Mouse (Mus musculus): ENCODE measurements at regions not wholly inside any gene's neighbourhood (a gene's known extent, or its start where the extent isn't known, plus 50 kb on each side); places are given as distances from the start of the nearest gene placed in this dataset.

DNA sequence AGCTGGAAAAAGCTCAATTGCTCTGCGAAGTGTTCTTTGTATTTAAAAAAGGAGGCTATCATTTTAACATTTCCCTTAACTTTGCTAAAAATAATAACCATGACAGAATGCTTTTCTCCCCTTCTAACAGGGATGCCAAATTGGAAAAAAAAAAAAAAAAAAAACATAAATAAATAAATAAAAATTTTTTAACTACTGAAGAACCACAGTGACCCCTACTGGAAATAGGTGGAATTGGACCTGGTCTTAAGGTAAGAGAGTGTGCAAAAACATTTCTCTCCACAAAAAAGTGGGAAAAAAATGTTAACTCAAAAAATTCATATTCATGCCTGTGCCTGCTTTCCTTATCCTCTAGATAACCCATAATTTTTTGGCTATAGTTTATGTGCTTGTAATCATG, 369.8 kb downstream of the Atp23 start:
- TF ChIP-seq POLR2A (IDR thresholded peaks at IDR 0.05; ENCODE audit: insufficient read depth, low read depth, low read length) (no peak), CTCF (IDR thresholded peaks at IDR 0.05; ENCODE audit: insufficient read depth, low read depth, low read length) (no peak)
- no peaks in the 10 kb centered on the region for H3K4me1 ChIP-seq (ENCODE audit: control insufficient read depth, insufficient read depth, low read length)
- no peak overlapping the region for H3K27ac ChIP-seq (ENCODE audit: insufficient read depth, low read depth, low read length)
- 7% methylated on average over 1 of the region's 1 CpGs for WGBS
- no peak overlapping the region for H3K4me3 ChIP-seq (ENCODE audit: insufficient read depth, low read depth, low read length)

- WGBS: 95% methylated on average over 2 of the region's 2 CpGs
- Histone ChIP-seq H3K4me1 (ENCODE audit: control insufficient read depth, insufficient read depth, low read length) (peaks cover 3% of the 10 kb centered on the region), H3K4me3 (ENCODE audit: insufficient read depth, low read depth, low read length) (no peak overlapping the region), H3K27ac (ENCODE audit: insufficient read depth, low read depth, low read length) (no peak overlapping the region)
- TF ChIP-seq POLR2A (IDR thresholded peaks at IDR 0.05; ENCODE audit: insufficient read depth, low read depth, low read length) (no peak), CTCF (IDR thresholded peaks at IDR 0.05; ENCODE audit: insufficient read depth, low read depth, low read length) (no peak)
Measured at GRCm38 (mm10) chr10:126528801-126529200, 372.4 kb downstream of the Atp23 start.

DNA sequence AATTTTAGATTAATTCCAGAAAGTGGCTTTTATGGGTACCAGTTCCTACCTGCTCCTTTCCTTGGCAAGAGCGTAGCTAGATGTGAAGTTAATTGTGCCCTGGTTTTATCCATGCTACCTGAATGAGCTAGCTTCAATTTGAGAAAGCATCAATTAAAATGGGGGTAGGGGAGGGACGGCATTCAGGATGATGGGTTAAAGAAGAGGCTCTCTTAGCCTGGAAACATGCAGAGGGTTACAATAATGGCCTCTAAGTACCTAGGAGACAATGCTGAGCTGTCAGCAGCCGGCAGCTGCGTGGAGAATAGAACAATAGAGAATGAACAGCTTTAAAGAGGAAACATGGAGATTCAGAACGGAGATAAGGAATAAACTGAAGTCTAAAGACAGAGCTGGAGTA, 375.0 kb downstream of the Atp23 start:
- no peak overlapping the region for H3K4me3 ChIP-seq (ENCODE audit: insufficient read depth, low read depth, low read length)
- TF ChIP-seq POLR2A (IDR thresholded peaks at IDR 0.05; ENCODE audit: insufficient read depth, low read depth, low read length): no peak
- TF ChIP-seq CTCF (IDR thresholded peaks at IDR 0.05; ENCODE audit: insufficient read depth, low read depth, low read length): no peak
- no peak overlapping the region for H3K27ac ChIP-seq (ENCODE audit: insufficient read depth, low read depth, low read length)
- peaks cover 6% of the 10 kb centered on the region for H3K4me1 ChIP-seq (ENCODE audit: control insufficient read depth, insufficient read depth, low read length)
- 24% methylated on average over 5 of the region's 5 CpGs for WGBS

- no peak overlapping the region for H3K4me3 ChIP-seq (ENCODE audit: insufficient read depth, low read depth, low read length)
- H3K27ac ChIP-seq (ENCODE audit: insufficient read depth, low read depth, low read length): no peak overlapping the region
- peaks cover 8% of the 10 kb centered on the region for H3K4me1 ChIP-seq (ENCODE audit: control insufficient read depth, insufficient read depth, low read length)
- 26% methylated on average over 7 of the region's 7 CpGs for WGBS
- TF ChIP-seq CTCF (IDR thresholded peaks at IDR 0.05; ENCODE audit: insufficient read depth, low read depth, low read length) (no peak), POLR2A (IDR thresholded peaks at IDR 0.05; ENCODE audit: insufficient read depth, low read depth, low read length) (no peak)
Measured at GRCm38 (mm10) chr10:126521836-126522815, 379.0 kb downstream of the Atp23 start.

DNA sequence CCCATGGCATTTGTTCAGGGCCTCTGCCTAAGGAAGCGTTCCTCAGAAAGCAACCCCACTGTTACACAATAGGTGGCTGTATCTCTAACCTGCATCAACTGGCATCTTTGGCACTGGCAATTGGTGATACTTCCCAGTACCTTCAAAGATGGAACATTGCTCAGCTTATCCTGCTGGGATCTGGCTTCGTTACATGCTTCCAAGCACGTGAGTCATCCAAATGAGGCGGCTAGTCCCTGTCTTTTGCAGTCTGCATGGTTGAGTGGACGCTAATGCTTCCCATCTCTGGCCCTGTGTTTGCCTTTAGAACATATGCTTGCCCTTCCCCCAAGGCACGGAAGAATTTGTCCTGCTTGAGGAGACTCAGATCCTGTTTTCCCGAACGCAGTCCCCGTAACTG, 380.2 kb downstream of the Atp23 start:
- 65% methylated on average over 9 of the region's 9 CpGs for WGBS
- Histone ChIP-seq H3K4me1 (ENCODE audit: control insufficient read depth, insufficient read depth, low read length) (peaks cover 8% of the 10 kb centered on the region), H3K4me3 (ENCODE audit: insufficient read depth, low read depth, low read length) (no peak overlapping the region), H3K27ac (ENCODE audit: insufficient read depth, low read depth, low read length) (no peak overlapping the region)
- no peak for TF ChIP-seq POLR2A (IDR thresholded peaks at IDR 0.05; ENCODE audit: insufficient read depth, low read depth, low read length)
- TF ChIP-seq CTCF (IDR thresholded peaks at IDR 0.05; ENCODE audit: insufficient read depth, low read depth, low read length): no peak

DNA sequence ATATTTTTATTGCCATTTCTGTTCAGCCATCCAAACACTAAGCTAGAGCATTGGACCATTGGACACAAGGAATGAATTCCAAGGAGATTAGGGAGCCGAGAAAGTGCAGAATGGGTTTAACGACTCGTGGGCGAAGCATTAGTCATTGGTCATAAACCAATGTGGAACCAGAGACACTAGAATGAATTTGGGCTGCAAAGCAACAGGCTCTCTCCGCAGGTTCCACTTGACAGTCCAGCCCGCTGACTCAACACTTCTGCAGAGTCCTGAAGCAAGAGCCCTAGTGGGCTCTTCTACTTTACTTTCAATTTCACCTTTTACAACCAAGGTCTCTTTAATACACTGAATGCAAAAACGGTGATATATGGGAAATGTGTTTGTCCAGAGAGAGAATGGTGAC, 388.0 kb downstream of the Atp23 start:
- TF ChIP-seq CTCF (IDR thresholded peaks at IDR 0.05; ENCODE audit: insufficient read depth, low read depth, low read length) (no peak), POLR2A (IDR thresholded peaks at IDR 0.05; ENCODE audit: insufficient read depth, low read depth, low read length) (no peak)
- no peaks in the 10 kb centered on the region for H3K4me1 ChIP-seq (ENCODE audit: control insufficient read depth, insufficient read depth, low read length)
- 81% methylated on average over 7 of the region's 7 CpGs for WGBS

GRCm38 (mm10) chr10:126511511-126511910, 389.6 kb downstream of the Atp23 start:
- WGBS: 96% methylated on average over 10 of the region's 10 CpGs
- TF ChIP-seq POLR2A (IDR thresholded peaks at IDR 0.05; ENCODE audit: insufficient read depth, low read depth, low read length): no peak
- no peak for TF ChIP-seq CTCF (IDR thresholded peaks at IDR 0.05; ENCODE audit: insufficient read depth, low read depth, low read length)
- no peaks in the 10 kb centered on the region for H3K4me1 ChIP-seq (ENCODE audit: control insufficient read depth, insufficient read depth, low read length)
- no peak overlapping the region for H3K4me3 ChIP-seq (ENCODE audit: insufficient read depth, low read depth, low read length)
- no peak overlapping the region for H3K27ac ChIP-seq (ENCODE audit: insufficient read depth, low read depth, low read length)

More for the DNA sequence above, 388.0 kb downstream of the Atp23 start:
- H3K27ac ChIP-seq (ENCODE audit: insufficient read depth, low read depth, low read length): no peak overlapping the region
- H3K4me3 ChIP-seq (ENCODE audit: insufficient read depth, low read depth, low read length): no peak overlapping the region

GRCm38 (mm10) chr10:126505988-126506387, 395.2 kb downstream of the Atp23 start:
- no peak for TF ChIP-seq POLR2A (IDR thresholded peaks at IDR 0.05; ENCODE audit: insufficient read depth, low read depth, low read length)
- TF ChIP-seq CTCF (IDR thresholded peaks at IDR 0.05; ENCODE audit: insufficient read depth, low read depth, low read length): no peak
- 96% methylated on average over 5 of the region's 5 CpGs for WGBS
- H3K4me3 ChIP-seq (ENCODE audit: insufficient read depth, low read depth, low read length): no peak overlapping the region
- no peak overlapping the region for H3K27ac ChIP-seq (ENCODE audit: insufficient read depth, low read depth, low read length)
- no peaks in the 10 kb centered on the region for H3K4me1 ChIP-seq (ENCODE audit: control insufficient read depth, insufficient read depth, low read length)

GRCm38 (mm10) chr10:126502013-126502688, 399.0 kb downstream of the Atp23 start:
- no peaks in the 10 kb centered on the region for H3K4me1 ChIP-seq (ENCODE audit: control insufficient read depth, insufficient read depth, low read length)
- TF ChIP-seq CTCF (IDR thresholded peaks at IDR 0.05; ENCODE audit: insufficient read depth, low read depth, low read length) (no peak), POLR2A (IDR thresholded peaks at IDR 0.05; ENCODE audit: insufficient read depth, low read depth, low read length) (no peak)
- no peak overlapping the region for H3K27ac ChIP-seq (ENCODE audit: insufficient read depth, low read depth, low read length)
- 55% methylated on average over 5 of the region's 5 CpGs for WGBS
- H3K4me3 ChIP-seq (ENCODE audit: insufficient read depth, low read depth, low read length): no peak overlapping the region
